Mouse (Mus musculus) MEL (cell line): ENCODE results near the gene Pdcd1. TPM values are rescaled to one million over a fixed set of nuclear protein-coding genes. Genes with fewer than 3 reads are reported as not detected.
A peak's percentile ranks its signal among the peaks of the same experiment; 100 is the strongest.
"Not testable (repeated sequence)": the region's sequence is repeated elsewhere in the genome, so short reads cannot be mapped to it uniquely, and the experiment has no call there.

ENCODE experiments used
- DNase-seq: peaks from one replicate; pipeline ENCODE4 v3.0.0; 2011; ENCODE audit warnings: low read depth, low spot score
- H3K27ac ChIP-seq: 2 replicates; pipeline ENCODE4 v1.5.1; 2012; ENCODE audit warnings: low read depth, mild to moderate bottlenecking, control low read depth, low read length, moderate library complexity; ENCODE audit not compliant: control insufficient read depth
- H3K27me3 ChIP-seq, 2 experiments: fragments of 150-350 bp in 1 of 2; sonication (generic) in 1 of 2; 2 replicates each; pipeline ENCODE4 v1.6.1; 2012; ENCODE audit warnings: low read length in 2 of 2, mild to moderate bottlenecking in 2 of 2, improper control_type of control experiment in 1 of 2, moderate library complexity in 1 of 2; ENCODE audit not compliant: insufficient read depth in 2 of 2, control insufficient read depth in 1 of 2
- H3K36me3 ChIP-seq, 2 experiments: 2 replicates each; pipeline ENCODE4 v1.6.1; 2012 to 2014; ENCODE audit warnings: low read length in 2 of 2, improper control_type of control experiment in 1 of 2, inconsistent platforms in 1 of 2, mild to moderate bottlenecking in 1 of 2; ENCODE audit not compliant: insufficient read depth in 2 of 2, control insufficient read depth in 1 of 2
- H3K4me1 ChIP-seq, 2 experiments: fragments of 150-350 bp in 1 of 2; sonication (generic) in 1 of 2; 2 replicates each; pipeline ENCODE4 v1.6.1; 2012; ENCODE audit warnings: low read length in 2 of 2, improper control_type of control experiment in 1 of 2, mild to moderate bottlenecking in 1 of 2; ENCODE audit not compliant: insufficient read depth in 2 of 2, control insufficient read depth in 1 of 2
- H3K4me3 ChIP-seq, 2 experiments: fragments of 150-350 bp in 1 of 2; sonication (generic) in 1 of 2; 2 replicates each; pipeline ENCODE4 v1.5.1; 2012; ENCODE audit warnings: low read depth in 2 of 2, low read length in 2 of 2, mild to moderate bottlenecking in 2 of 2, moderate library complexity in 2 of 2, control low read depth in 1 of 2, improper control_type of control experiment in 1 of 2; ENCODE audit not compliant: control insufficient read depth in 1 of 2, insufficient read depth in 1 of 2
- H3K79me2 ChIP-seq: 2 replicates; pipeline ENCODE4 v1.6.1; 2012; ENCODE audit warnings: mild to moderate bottlenecking, low read length, moderate library complexity; ENCODE audit not compliant: control insufficient read depth, poor library complexity, insufficient read depth
- H3K9ac ChIP-seq: 2 replicates; pipeline ENCODE4 v1.6.1; 2012; ENCODE audit warnings: low read depth, mild to moderate bottlenecking, control low read depth, low read length, moderate library complexity; ENCODE audit not compliant: control insufficient read depth, poor library complexity, severe bottlenecking
- H3K9me3 ChIP-seq: fragments of 150-350 bp; sonication (generic); replicated peaks from 2 replicates; pipeline ENCODE4 v1.6.1; 2012; ENCODE audit warnings: mild to moderate bottlenecking, low read length, improper control_type of control experiment, moderate library complexity; ENCODE audit not compliant: insufficient read depth
- BHLHE40 ChIP-seq: IDR thresholded peaks from 2 replicates; pipeline ENCODE4 v1.6.1; 2012; ENCODE audit warnings: low read depth, mild to moderate bottlenecking, inconsistent platforms, low read length, improper control_type of control experiment, borderline replicate concordance
- CHD1 ChIP-seq: IDR thresholded peaks from 2 replicates; pipeline ENCODE4 v1.6.1; 2012; ENCODE audit warnings: low read depth, mild to moderate bottlenecking, inconsistent platforms, low read length, improper control_type of control experiment
- CHD2 ChIP-seq: IDR thresholded peaks from 2 replicates; pipeline ENCODE4 v1.6.1; 2011; ENCODE audit warnings: low read length, improper control_type of control experiment
- CTCF ChIP-seq, 3 experiments: IDR thresholded peaks in 2 of 3; conservative IDR thresholded peaks in 1 of 3; 2 replicates each; pipeline ENCODE4 v1.5.1; 2011 to 2012; ENCODE audit warnings: low read length in 3 of 3, low read depth in 2 of 3, mild to moderate bottlenecking in 2 of 3, improper control_type of control experiment in 1 of 3, inconsistent platforms in 1 of 3, mixed read lengths in 1 of 3, moderate library complexity in 1 of 3; ENCODE audit not compliant: control insufficient read depth in 1 of 3, insufficient read depth in 1 of 3, poor library complexity in 1 of 3, severe bottlenecking in 1 of 3
- E2F4 ChIP-seq: IDR thresholded peaks from 2 replicates; pipeline ENCODE4 v1.6.1; 2011; ENCODE audit warnings: low read depth, low read length, improper control_type of control experiment, borderline replicate concordance
- ELF1 ChIP-seq: IDR thresholded peaks from 2 replicates; pipeline ENCODE4 v1.6.1; 2014; ENCODE audit warnings: low read depth, mild to moderate bottlenecking, inconsistent platforms, low read length, improper control_type of control experiment, moderate library complexity
- EP300 ChIP-seq, 2 experiments: IDR thresholded peaks; 2 replicates each; pipeline ENCODE4 v1.6.1; 2011; ENCODE audit warnings: improper control_type of control experiment in 2 of 2, low read length in 2 of 2, low read depth in 1 of 2, mild to moderate bottlenecking in 1 of 2
- ETS1 ChIP-seq: IDR thresholded peaks from 2 replicates; pipeline ENCODE4 v1.6.1; 2012; ENCODE audit warnings: low read depth, mild to moderate bottlenecking, inconsistent platforms, low read length, improper control_type of control experiment, moderate library complexity
- GABPA ChIP-seq: IDR thresholded peaks from 2 replicates; pipeline ENCODE4 v1.6.1; 2012; ENCODE audit warnings: low read depth, mild to moderate bottlenecking, inconsistent platforms, low read length, improper control_type of control experiment, moderate library complexity
- GATA1 ChIP-seq: IDR thresholded peaks from 2 replicates; pipeline ENCODE4 v1.6.1; 2011; ENCODE audit warnings: low read depth, low read length, improper control_type of control experiment
- HCFC1 ChIP-seq: IDR thresholded peaks from 2 replicates; pipeline ENCODE4 v1.6.1; 2012; ENCODE audit warnings: low read depth, mild to moderate bottlenecking, inconsistent platforms, low read length, improper control_type of control experiment, moderate library complexity
- JUND ChIP-seq: IDR thresholded peaks from 2 replicates; pipeline ENCODE4 v1.6.1; 2011; ENCODE audit warnings: low read depth, mild to moderate bottlenecking, improper control_type of control experiment, low read length
- KAT2A ChIP-seq: conservative IDR thresholded peaks from 2 replicates; pipeline ENCODE4 v1.6.1; 2012; ENCODE audit warnings: low read depth, low read length, improper control_type of control experiment, inconsistent platforms
- MAFK ChIP-seq: IDR thresholded peaks from 2 replicates; pipeline ENCODE4 v1.6.1; 2011; ENCODE audit warnings: low read depth, mild to moderate bottlenecking, low read length, improper control_type of control experiment, borderline replicate concordance
- MAX ChIP-seq: IDR thresholded peaks from 2 replicates; pipeline ENCODE4 v1.6.1; 2011; ENCODE audit warnings: low read length, improper control_type of control experiment
- MAZ ChIP-seq: IDR thresholded peaks from 2 replicates; pipeline ENCODE4 v1.6.1; 2012; ENCODE audit warnings: low read depth, mild to moderate bottlenecking, inconsistent platforms, low read length, improper control_type of control experiment
- MEF2A ChIP-seq: IDR thresholded peaks from 2 replicates; pipeline ENCODE4 v1.6.1; 2014; ENCODE audit warnings: low read depth, mild to moderate bottlenecking, inconsistent platforms, low read length, improper control_type of control experiment; ENCODE audit not compliant: poor library complexity, insufficient replicate concordance, severe bottlenecking; ENCODE audit errors: extremely low read depth
- MXI1 ChIP-seq: IDR thresholded peaks from 2 replicates; pipeline ENCODE4 v1.6.1; 2011; ENCODE audit warnings: mild to moderate bottlenecking, low read depth, low read length, improper control_type of control experiment
- MYB ChIP-seq: IDR thresholded peaks from 2 replicates; pipeline ENCODE4 v1.6.1; 2011; ENCODE audit warnings: mild to moderate bottlenecking, low read depth, low read length, improper control_type of control experiment
- MYC ChIP-seq: IDR thresholded peaks from 2 replicates; pipeline ENCODE4 v1.6.1; 2011; ENCODE audit warnings: low read depth, mild to moderate bottlenecking, low read length, improper control_type of control experiment, moderate library complexity
- NELFE ChIP-seq: IDR thresholded peaks from 2 replicates; pipeline ENCODE4 v1.6.1; 2011; ENCODE audit warnings: low read depth, low read length, improper control_type of control experiment
- NRF1 ChIP-seq: IDR thresholded peaks from 2 replicates; pipeline ENCODE4 v1.6.1; 2014; ENCODE audit warnings: low read depth, mild to moderate bottlenecking, inconsistent platforms, low read length, improper control_type of control experiment, moderate library complexity; ENCODE audit not compliant: poor library complexity, insufficient read depth, severe bottlenecking
- POLR2A ChIP-seq, 2 experiments: IDR thresholded peaks; 2 replicates each; pipeline ENCODE4 v1.6.1; 2011 to 2012; ENCODE audit warnings: low read length in 2 of 2, mild to moderate bottlenecking in 2 of 2, control low read depth in 1 of 2, improper control_type of control experiment in 1 of 2, low read depth in 1 of 2, moderate library complexity in 1 of 2; ENCODE audit not compliant: control insufficient read depth in 1 of 2, insufficient read depth in 1 of 2, poor library complexity in 1 of 2
- POLR2AphosphoS2 ChIP-seq: IDR thresholded peaks from 2 replicates; pipeline ENCODE4 v1.6.1; 2011; ENCODE audit warnings: low read length, improper control_type of control experiment
- POLR2AphosphoS5 ChIP-seq: IDR thresholded peaks from 2 replicates; pipeline ENCODE4 v1.6.1; 2012; ENCODE audit warnings: low read depth, borderline replicate concordance, mild to moderate bottlenecking, inconsistent platforms, low read length, moderate library complexity, mixed read lengths
- RAD21 ChIP-seq: IDR thresholded peaks from 2 replicates; pipeline ENCODE4 v1.6.1; 2011; ENCODE audit warnings: mild to moderate bottlenecking, low read depth, low read length, improper control_type of control experiment
- RCOR1 ChIP-seq: IDR thresholded peaks from 2 replicates; pipeline ENCODE4 v1.6.1; 2012; ENCODE audit warnings: low read depth, mild to moderate bottlenecking, inconsistent platforms, low read length, improper control_type of control experiment
- SIN3A ChIP-seq: IDR thresholded peaks from 2 replicates; pipeline ENCODE4 v1.6.1; 2012; ENCODE audit warnings: low read length, improper control_type of control experiment, inconsistent platforms
- SMC3 ChIP-seq: IDR thresholded peaks from 2 replicates; pipeline ENCODE4 v1.6.1; 2011; ENCODE audit warnings: low read depth, low read length, improper control_type of control experiment
- TAL1 ChIP-seq: IDR thresholded peaks from 2 replicates; pipeline ENCODE4 v1.6.1; 2012; ENCODE audit warnings: mild to moderate bottlenecking, inconsistent platforms, low read length, moderate library complexity, mixed read lengths
- TBP ChIP-seq: IDR thresholded peaks from 2 replicates; pipeline ENCODE4 v1.8.0; 2011; ENCODE audit warnings: low read depth, low read length, improper control_type of control experiment
- TCF12 ChIP-seq: IDR thresholded peaks from 2 replicates; pipeline ENCODE4 v1.6.1; 2014; ENCODE audit warnings: low read depth, mild to moderate bottlenecking, inconsistent platforms, low read length, improper control_type of control experiment, moderate library complexity
- UBTF ChIP-seq: IDR thresholded peaks from 2 replicates; pipeline ENCODE4 v1.6.1; 2012; ENCODE audit warnings: low read depth, mild to moderate bottlenecking, inconsistent platforms, low read length, improper control_type of control experiment, moderate library complexity, borderline replicate concordance; ENCODE audit not compliant: insufficient read depth
- USF1 ChIP-seq: IDR thresholded peaks from 2 replicates; pipeline ENCODE4 v1.6.1; 2014; ENCODE audit warnings: low read depth, mild to moderate bottlenecking, inconsistent platforms, low read length, improper control_type of control experiment, moderate library complexity
- USF2 ChIP-seq, 2 experiments: IDR thresholded peaks; 2 replicates each; pipeline ENCODE4 v1.6.1; 2011 to 2012; ENCODE audit warnings: improper control_type of control experiment in 2 of 2, low read length in 2 of 2, borderline replicate concordance in 1 of 2, inconsistent platforms in 1 of 2, low read depth in 1 of 2, mild to moderate bottlenecking in 1 of 2; ENCODE audit not compliant: insufficient read depth in 1 of 2
- ZC3H11A ChIP-seq: IDR thresholded peaks from 2 replicates; pipeline ENCODE4 v1.6.1; 2012; ENCODE audit warnings: low read depth, mild to moderate bottlenecking, inconsistent platforms, low read length, improper control_type of control experiment
- ZKSCAN1 ChIP-seq: IDR thresholded peaks from 2 replicates; pipeline ENCODE4 v1.6.1; 2012; ENCODE audit warnings: low read depth, mild to moderate bottlenecking, inconsistent platforms, low read length, improper control_type of control experiment, moderate library complexity
- ZMIZ1 ChIP-seq: IDR thresholded peaks from 2 replicates; pipeline ENCODE4 v1.6.1; 2012; ENCODE audit warnings: low read depth, mild to moderate bottlenecking, inconsistent platforms, low read length, improper control_type of control experiment, moderate library complexity
- ZNF384 ChIP-seq: IDR thresholded peaks from 2 replicates; pipeline ENCODE4 v1.6.1; 2012; ENCODE audit warnings: low read depth, mild to moderate bottlenecking, inconsistent platforms, low read length, improper control_type of control experiment
- polyA plus RNA-seq, 2 experiments: library from polyadenylated mRNA; stranded (reverse) in 1 of 2; unstranded in 1 of 2; fragments of >175 nt in 1 of 2; fragments of >200 nt in 1 of 2; gene quantifications; 2 replicates each; pipeline versions ENCODE4 v1.2.1 to v1.2.4; 2012; ENCODE audit warnings: low replicate concordance in 2 of 2, low read depth in 1 of 2; ENCODE audit not compliant: insufficient read length in 2 of 2, insufficient read depth in 1 of 2, missing spikeins in 1 of 2
- total RNA-seq: library from RNA; depleted of rRNA; stranded (reverse); fragments of 300-350 nt; gene quantifications from 2 replicates; pipeline ENCODE4 v1.2.3, GENCODE M21; 2012

The Pdcd1 gene
- total and polyA plus RNA-seq, 3 experiments, result 0.13 TPM; not detected in 2

- peak; percentile 58 for DNase-seq
Observed at GRCm38 (mm10) chr1:94011643-94012042, 40.7 kb downstream of the Pdcd1 start.

GRCm38 (mm10) chr1:94008826-94009225 lies 43.5 kb downstream of the Pdcd1 start:
- not testable (repeated sequence) for H3K9ac ChIP-seq, H3K36me3 ChIP-seq, DNase-seq, H3K9me3 ChIP-seq, H3K4me3 ChIP-seq, H3K27ac ChIP-seq, H3K4me1 ChIP-seq, H3K27me3 ChIP-seq, H3K79me2 ChIP-seq

More at GRCm38 (mm10) chr1:94011643-94012042, 40.7 kb downstream of the Pdcd1 start:
- H3K27ac ChIP-seq, result no peak overlapping the region
- peaks cover 14 to 16% of the 10 kb centered on the region in 2 experiments for H3K27me3 ChIP-seq
- H3K4me3 ChIP-seq, result no peak overlapping the region
- H3K9me3 ChIP-seq, result no peaks in the 10 kb centered on the region
- H3K79me2 ChIP-seq, result no peaks in the 10 kb centered on the region
- no peak overlapping the region for H3K9ac ChIP-seq
- H3K36me3 ChIP-seq, result no peaks in the 10 kb centered on the region
- no peaks in the 10 kb centered on the region for H3K4me1 ChIP-seq
- TF ChIP-seq ELF1, result no peak
- TF ChIP-seq MEF2A, result no peak
- TF ChIP-seq NELFE, result no peak
- TF ChIP-seq CHD1, result no peak
- TF ChIP-seq POLR2AphosphoS5, result no peak
- no peak for TF ChIP-seq SIN3A
- no peak for TF ChIP-seq MAFK
- TF ChIP-seq POLR2A (IDR thresholded peaks at IDR 0.05; ENCODE audit: control insufficient read depth in 1 of 2, insufficient read depth in 1 of 2, low read depth in 1 of 2, low read length in 2 of 2, poor library complexity in 1 of 2), result no peak
- no peak for TF ChIP-seq TCF12
- no peak for TF ChIP-seq USF1
- no peak for TF ChIP-seq MYB
- TF ChIP-seq ZC3H11A, result peak; percentile 76
- TF ChIP-seq MAZ, result no peak
- TF ChIP-seq GATA1, result no peak
- TF ChIP-seq RCOR1, result no peak
- no peak for TF ChIP-seq KAT2A
- no peak for TF ChIP-seq ZKSCAN1
- peak; percentile 81 for TF ChIP-seq MYC
- TF ChIP-seq POLR2AphosphoS2, result no peak
- no peak for TF ChIP-seq BHLHE40
- no peak for TF ChIP-seq MXI1
- no peak for TF ChIP-seq HCFC1
- no peak for TF ChIP-seq TAL1
- peak; percentile 78 for TF ChIP-seq RAD21
- TF ChIP-seq ETS1, result no peak
- no peak for TF ChIP-seq TBP
- no peak for TF ChIP-seq ZMIZ1
- no peak for TF ChIP-seq MAX
- peak; percentile 96 for TF ChIP-seq SMC3
- no peak for TF ChIP-seq JUND
- TF ChIP-seq CHD2, result no peak
- TF ChIP-seq EP300 (IDR thresholded peaks at IDR 0.05; ENCODE audit: low read depth in 1 of 2, low read length in 2 of 2), result no peak
- TF ChIP-seq USF2 (IDR thresholded peaks at IDR 0.05; ENCODE audit: borderline replicate concordance in 1 of 2, insufficient read depth in 1 of 2, low read depth in 1 of 2, low read length in 2 of 2), result no peak
- TF ChIP-seq CTCF (IDR thresholded peaks at IDR 0.05 in 2 of 3, conservative IDR thresholded peaks at IDR 0.05 in 1 of 3; ENCODE audit: control insufficient read depth in 1 of 3, insufficient read depth in 1 of 3, low read depth in 2 of 3, low read length in 3 of 3, poor library complexity in 1 of 3, severe bottlenecking in 1 of 3), result peak in 2 of 3 experiments; percentile 16 to 89; a peak in 3 of 6 replicates
- TF ChIP-seq UBTF, result no peak
- TF ChIP-seq E2F4, result no peak
- TF ChIP-seq GABPA, result no peak
- no peak for TF ChIP-seq NRF1
- TF ChIP-seq ZNF384, result peak; percentile 25; the same call in 1 of the 2 replicates
